Mouse (Mus musculus) granulocyte monocyte progenitor cell, adult 5-6 weeks (primary cell): ENCODE measurements around the gene Arhgef15. TPM values are rescaled to one million over a fixed set of nuclear protein-coding genes. Genes with fewer than 3 reads are reported as not detected.
"Not testable (repeated sequence)": the region's sequence is repeated elsewhere in the genome, so short reads cannot be mapped to it uniquely, and the experiment has no call there.

Source experiments
- ATAC-seq: replicated peaks from 2 replicates; pipeline ENCODE4 v1.8.0; 2016; ENCODE audit warnings: mild to moderate bottlenecking, moderate TSS enrichment, inconsistent platforms; ENCODE audit not compliant: poor library complexity, severe bottlenecking
- total RNA-seq, 2 experiments: library from RNA; stranded (forward) in 1 of 2; stranded (reverse) in 1 of 2; fragments of 200-712, 200-1000 nt in 1 of 2; fragments of >200 nt in 1 of 2; fragmentation: Nextera tagmentation in 1 of 2; gene quantifications; 2 replicates each; pipeline ENCODE4 v1.2.3; 2014 to 2017

The Arhgef15 gene
- total RNA-seq (2014; fragmentation: Nextera tagmentation): 0.30 TPM in 1 of 2 replicates, not detected in the other
- total RNA-seq (2017): 0.04 and 0.05 TPM in 2 replicates

GRCm38 (mm10) chr11:68957308-68957707 lies at the start of gene Arhgef15:
Arhgef15 (minus strand) TSS chr11:68957480.
- ATAC-seq: no peak

- ATAC-seq: not testable (repeated sequence)
Measured at GRCm38 (mm10) chr11:69006575-69006974, 49.3 kb upstream of the Arhgef15 start.

GRCm38 (mm10) chr11:69005193-69005592 lies 47.9 kb upstream of the Arhgef15 start:
- ATAC-seq: no peak

- no peak for ATAC-seq
Measured at GRCm38 (mm10) chr11:69003592-69003991, 46.3 kb upstream of the Arhgef15 start.

GRCm38 (mm10) chr11:69002782-69003181 lies 45.5 kb upstream of the Arhgef15 start:
- not testable (repeated sequence) for ATAC-seq

- ATAC-seq: no peak
Measured at GRCm38 (mm10) chr11:68997080-68997479, 39.8 kb upstream of the Arhgef15 start.

- ATAC-seq: peak; percentile 48; the same call in 1 of the 2 replicates
Measured at GRCm38 (mm10) chr11:68994377-68994776, 37.1 kb upstream of the Arhgef15 start.

GRCm38 (mm10) chr11:68993122-68993521 lies 35.8 kb upstream of the Arhgef15 start:
- no peak for ATAC-seq

- ATAC-seq: no peak
Measured at GRCm38 (mm10) chr11:68988341-68988740, 31.1 kb upstream of the Arhgef15 start.

- no peak for ATAC-seq
Measured at GRCm38 (mm10) chr11:68987365-68987882, 30.1 kb upstream of the Arhgef15 start.

- peak; percentile 70 for ATAC-seq
Measured at GRCm38 (mm10) chr11:68982639-68983369, 25.5 kb upstream of the Arhgef15 start.

GRCm38 (mm10) chr11:68980919-68981318 lies 23.6 kb upstream of the Arhgef15 start:
- ATAC-seq: no peak

GRCm38 (mm10) chr11:68979320-68979733 lies 22.0 kb upstream of the Arhgef15 start:
- ATAC-seq: 0 out of 2 replicates have a peak, but pooled peaks have one; percentile 14

GRCm38 (mm10) chr11:68975601-68976000 lies 18.3 kb upstream of the Arhgef15 start:
- no peak for ATAC-seq

- ATAC-seq: no peak
Measured at GRCm38 (mm10) chr11:68975085-68975484, 17.8 kb upstream of the Arhgef15 start, which contains the start of gene Rangrf. Rangrf (minus strand) TSS chr11:68975185.

GRCm38 (mm10) chr11:68974059-68974450 lies 16.8 kb upstream of the Arhgef15 start:
- no peak; the same call in 1 of the 2 replicates for ATAC-seq

GRCm38 (mm10) chr11:68973250-68974058 lies 16.2 kb upstream of the Arhgef15 start:
- ATAC-seq: peak; percentile 89

GRCm38 (mm10) chr11:68970232-68970631 lies 13.0 kb upstream of the Arhgef15 start:
- ATAC-seq: no peak

- no peak for ATAC-seq
Measured at GRCm38 (mm10) chr11:68968752-68969151, 11.5 kb upstream of the Arhgef15 start.

- ATAC-seq: peak; percentile 90
Measured at GRCm38 (mm10) chr11:68967337-68968282, 10.3 kb upstream of the Arhgef15 start, which contains the start of gene Slc25a35. Slc25a35 (plus strand) TSS chr11:68968131.
